Mouse (Mus musculus) forebrain, embryonic 16.5 days (tissue): ENCODE data around the gene Whrn. TPM values are rescaled to one million over a fixed set of nuclear protein-coding genes. Genes with fewer than 3 reads are reported as not detected.

Experiments
- ATAC-seq: fragments of 200-750 bp; cut with Nextera tagmentation; 2 replicates; pipeline ENCODE4 v1.8.0; 2017; ENCODE audit warnings: mild to moderate bottlenecking, moderate library complexity
- H3K27ac ChIP-seq: fragments of 300-500 bp; sonication (generic); 2 replicates; pipeline ENCODE4 v1.5.1; 2014; ENCODE audit warnings: low read length, control low read depth
- H3K27me3 ChIP-seq: fragments of 300-500 bp; sonication (generic); replicated peaks from 2 replicates; pipeline ENCODE4 v1.6.1; 2014; ENCODE audit warnings: low read length; ENCODE audit not compliant: control insufficient read depth, insufficient read depth
- H3K36me3 ChIP-seq: fragments of 300-500 bp; sonication (generic); 2 replicates; pipeline ENCODE4 v1.6.1; 2014; ENCODE audit not compliant: control insufficient read depth, insufficient read depth
- H3K4me1 ChIP-seq: fragments of 300-500 bp; sonication (generic); replicated peaks from 2 replicates; pipeline ENCODE4 v1.6.1; 2014; ENCODE audit warnings: low read length; ENCODE audit not compliant: control insufficient read depth, insufficient read depth
- H3K4me2 ChIP-seq: fragments of 300-500 bp; sonication (generic); 2 replicates; pipeline ENCODE4 v1.6.1; 2014; ENCODE audit warnings: mild to moderate bottlenecking, low read length, control low read depth
- H3K4me3 ChIP-seq: fragments of 300-500 bp; sonication (generic); replicated peaks from 2 replicates; pipeline ENCODE4 v1.5.1; 2014; ENCODE audit warnings: mild to moderate bottlenecking, low read length, control low read depth
- H3K9ac ChIP-seq: fragments of 300-500 bp; sonication (generic); replicated peaks from 2 replicates; pipeline ENCODE4 v1.6.1; 2014; ENCODE audit warnings: low read depth, low read length, control low read depth
- H3K9me3 ChIP-seq: fragments of 300-500 bp; sonication (generic); 2 replicates; pipeline ENCODE4 v1.6.1; 2016; ENCODE audit warnings: low read length; ENCODE audit not compliant: control insufficient read depth
- WGBS: fragments of 180-500 bp; shearing (Covaris S2); extraction: QIAGEN DNeasy Blood & Tissue Kit; methylation state at CpG from one replicate; pipeline ENCODE4 v1.1.7; 2014; 5-methylcytosine and 5-hydroxymethylcytosine counted together
- polyA plus RNA-seq: library from polyadenylated mRNA; unstranded; fragments of >200 nt; fragmentation: Nextera tagmentation; extraction: Ambion mirVana; gene quantifications from 2 replicates; pipeline ENCODE4 v1.2.1, GENCODE M21; 2015

Whrn gene
- polyA plus RNA-seq, 1 experiment from 2014 or later: 6.4 TPM

DNA sequence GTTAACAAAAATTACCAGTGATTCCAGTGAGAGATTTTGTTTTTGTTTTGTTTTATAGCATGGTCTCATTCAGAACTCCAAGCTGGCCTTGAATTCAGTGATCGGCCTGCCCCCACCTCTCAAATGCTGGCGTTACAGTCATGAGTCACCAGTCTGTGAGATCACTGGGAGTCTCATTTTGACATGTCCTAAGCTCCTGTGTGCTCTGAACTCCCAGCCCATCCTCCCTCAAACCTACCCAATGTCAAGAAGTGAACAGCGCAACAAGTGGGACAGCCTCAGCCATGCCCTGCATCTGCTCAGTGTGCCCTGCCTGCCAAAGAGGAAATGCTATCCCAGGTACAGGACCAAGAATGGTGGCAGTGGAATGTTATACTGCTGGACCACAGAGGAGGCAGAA, 110.5 kb downstream of the Whrn start:
- peaks cover 27% of the 10 kb centered on the region for H3K4me1 ChIP-seq
- H3K36me3 ChIP-seq: peaks cover 5% of the 10 kb centered on the region; the same call in 1 of the 2 replicates
- WGBS: 94% methylated on average over 3 of the region's 3 CpGs
- H3K9me3 ChIP-seq: no peaks in the 10 kb centered on the region
- H3K27ac ChIP-seq: no peak overlapping the region
- no peak overlapping the region for H3K4me2 ChIP-seq
- H3K27me3 ChIP-seq: no peaks in the 10 kb centered on the region
- ATAC-seq: no peak
- no peak overlapping the region for H3K4me3 ChIP-seq
- H3K9ac ChIP-seq: no peak overlapping the region

DNA sequence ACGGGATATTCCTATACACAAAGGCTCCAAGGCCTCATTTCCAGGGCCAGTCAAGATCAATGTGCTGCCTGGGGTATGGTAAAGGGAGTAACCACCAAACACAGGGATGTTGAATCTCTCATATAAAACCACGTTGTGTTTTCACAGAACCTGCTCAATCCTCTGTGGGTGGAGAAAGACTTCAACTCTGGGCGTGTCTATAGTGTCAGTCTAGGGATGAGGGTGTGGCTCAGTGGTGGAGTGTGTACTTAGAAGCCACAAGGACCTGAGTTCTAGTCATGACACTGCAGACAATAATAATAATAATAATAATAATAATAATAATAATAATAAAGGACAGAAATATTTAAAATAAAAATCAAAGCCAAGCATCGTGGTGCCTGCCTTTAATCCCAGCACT, 111.5 kb downstream of the Whrn start:
- no peak overlapping the region for H3K27ac ChIP-seq
- peaks cover 17% of the 10 kb centered on the region for H3K4me1 ChIP-seq
- peaks cover 13% of the 10 kb centered on the region for H3K36me3 ChIP-seq
- no peak for ATAC-seq
- H3K9ac ChIP-seq: no peak overlapping the region
- H3K27me3 ChIP-seq: no peaks in the 10 kb centered on the region
- 88% methylated on average over 4 of the region's 4 CpGs for WGBS
- no peak overlapping the region for H3K4me3 ChIP-seq
- H3K4me2 ChIP-seq: no peak overlapping the region
- H3K9me3 ChIP-seq: no peaks in the 10 kb centered on the region

DNA sequence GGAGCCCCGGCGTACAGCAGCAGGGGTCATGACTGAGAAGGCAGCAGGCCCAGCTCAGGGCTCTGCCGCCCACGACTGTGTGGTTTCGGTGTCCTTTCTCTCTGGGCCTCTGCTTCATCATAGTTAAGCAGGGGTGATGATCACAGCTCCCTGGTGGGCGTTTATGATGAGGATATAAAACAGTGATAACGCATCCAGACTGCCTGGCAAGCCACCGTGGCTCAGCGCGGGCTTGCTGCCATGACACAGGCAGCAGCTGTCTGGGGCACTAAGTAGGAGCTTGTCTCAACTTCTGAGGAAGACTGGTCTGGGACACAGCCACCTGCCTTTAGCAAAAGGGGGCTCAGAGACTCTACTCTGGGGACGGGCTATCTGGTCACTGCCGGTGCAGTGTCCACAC, 112.3 kb downstream of the Whrn start:
- Histone ChIP-seq H3K4me3 (no peak overlapping the region), H3K4me1 (peaks cover 9% of the 10 kb centered on the region), H3K4me2 (no peak overlapping the region), H3K36me3 (peaks cover 20% of the 10 kb centered on the region), H3K9me3 (no peaks in the 10 kb centered on the region), H3K27ac (no peak overlapping the region), H3K27me3 (no peaks in the 10 kb centered on the region), H3K9ac (no peak overlapping the region)
- 74% methylated on average over 12 of the region's 12 CpGs for WGBS
- no peak for ATAC-seq

DNA sequence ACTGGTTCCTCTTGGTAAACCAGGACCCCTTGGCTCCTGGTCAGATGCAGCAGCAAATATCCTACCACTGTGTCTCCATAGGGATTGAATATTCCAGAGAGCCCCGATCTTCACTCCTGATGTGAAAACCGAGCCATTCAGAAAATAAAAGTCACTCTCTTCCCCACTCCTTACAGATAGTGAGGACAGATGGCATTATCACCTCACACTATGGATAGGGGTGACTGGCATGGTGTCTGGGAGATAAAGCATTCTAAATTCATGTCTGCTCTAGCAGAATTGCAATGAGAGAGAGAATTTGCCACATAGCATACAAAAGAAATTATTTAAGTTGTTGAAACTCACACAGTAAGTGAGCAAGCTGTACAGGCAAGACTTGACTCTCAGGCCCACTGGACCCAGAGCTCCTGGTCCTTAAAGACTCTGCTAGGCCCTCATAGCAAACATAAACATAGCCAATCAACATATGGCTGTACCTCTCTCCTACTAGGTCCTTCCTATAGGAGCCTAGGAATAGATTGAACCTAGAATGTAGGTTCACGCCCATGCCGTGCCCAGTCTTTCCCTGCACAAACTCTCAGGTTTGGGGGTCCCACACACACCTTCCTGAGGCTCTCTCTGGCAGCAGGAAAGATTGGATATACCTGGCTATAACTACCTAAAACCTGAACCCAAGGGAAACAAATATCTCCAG, 113.0 kb downstream of the Whrn start:
- no peak overlapping the region for H3K4me3 ChIP-seq
- ATAC-seq: no peak
- H3K4me2 ChIP-seq: no peak overlapping the region
- no peaks in the 10 kb centered on the region for H3K27me3 ChIP-seq
- no peak overlapping the region for H3K9ac ChIP-seq
- WGBS: 88% methylated on average over 4 of the region's 4 CpGs
- H3K27ac ChIP-seq: no peak overlapping the region
- peaks cover 20% of the 10 kb centered on the region for H3K36me3 ChIP-seq
- no peaks in the 10 kb centered on the region for H3K9me3 ChIP-seq
- peaks cover 2% of the 10 kb centered on the region; the same call in 1 of the 2 replicates for H3K4me1 ChIP-seq

DNA sequence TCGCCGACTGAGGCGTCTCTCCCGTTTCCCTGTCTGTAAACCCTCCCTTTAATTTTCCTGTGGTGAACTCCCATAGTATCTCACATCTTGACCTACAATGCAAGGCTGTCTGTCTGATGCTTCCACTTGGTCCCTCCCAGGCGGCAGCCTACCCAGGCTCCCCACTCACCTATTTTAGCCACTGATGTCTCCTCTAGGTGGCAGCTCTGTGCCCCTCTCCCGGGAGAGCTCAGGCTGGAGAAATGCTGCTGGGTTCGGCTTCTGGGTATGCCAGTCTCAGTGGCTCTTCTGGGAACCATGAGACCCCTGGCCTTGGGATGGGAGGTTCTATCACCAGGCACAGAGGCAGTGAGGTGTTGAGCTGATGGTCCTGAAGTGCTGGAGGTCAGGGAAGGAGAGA, 118.3 kb downstream of the Whrn start:
- Histone ChIP-seq H3K9me3 (no peaks in the 10 kb centered on the region), H3K4me3 (no peak overlapping the region), H3K27me3 (no peaks in the 10 kb centered on the region), H3K9ac (no peak overlapping the region), H3K36me3 (peaks cover 20% of the 10 kb centered on the region), H3K4me1 (peaks cover 11% of the 10 kb centered on the region), H3K4me2 (no peak overlapping the region), H3K27ac (no peak overlapping the region)
- ATAC-seq: no peak
- 59% methylated on average over 7 of the region's 7 CpGs for WGBS

DNA sequence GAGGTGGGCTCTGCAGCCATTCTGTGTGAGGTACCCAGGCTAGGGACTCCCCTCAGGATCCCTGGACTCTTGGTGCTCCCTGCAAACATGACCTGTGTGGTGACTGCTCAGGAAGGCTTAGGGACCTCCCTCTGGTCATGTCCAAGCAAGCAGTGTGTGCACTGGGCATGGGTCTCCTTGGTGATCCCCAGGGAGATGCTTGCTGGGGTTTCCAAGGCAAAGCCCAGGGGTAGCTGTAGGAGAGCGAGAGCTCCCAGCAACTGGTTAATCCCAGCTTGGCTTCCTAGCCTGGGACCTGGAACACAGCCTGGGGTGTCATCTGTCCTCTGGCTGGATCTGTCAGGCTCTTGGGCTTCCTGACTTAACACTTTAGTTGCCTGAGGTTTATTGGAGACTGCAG, 120.4 kb downstream of the Whrn start:
- 41% methylated on average over 1 of the region's 1 CpGs for WGBS
- Histone ChIP-seq H3K9me3 (no peaks in the 10 kb centered on the region), H3K4me3 (no peak overlapping the region), H3K9ac (no peak overlapping the region), H3K4me1 (peaks cover 11% of the 10 kb centered on the region), H3K36me3 (peaks cover 24% of the 10 kb centered on the region), H3K27me3 (no peaks in the 10 kb centered on the region), H3K4me2 (no peak overlapping the region), H3K27ac (no peak overlapping the region)
- peak; percentile 36 for ATAC-seq

DNA sequence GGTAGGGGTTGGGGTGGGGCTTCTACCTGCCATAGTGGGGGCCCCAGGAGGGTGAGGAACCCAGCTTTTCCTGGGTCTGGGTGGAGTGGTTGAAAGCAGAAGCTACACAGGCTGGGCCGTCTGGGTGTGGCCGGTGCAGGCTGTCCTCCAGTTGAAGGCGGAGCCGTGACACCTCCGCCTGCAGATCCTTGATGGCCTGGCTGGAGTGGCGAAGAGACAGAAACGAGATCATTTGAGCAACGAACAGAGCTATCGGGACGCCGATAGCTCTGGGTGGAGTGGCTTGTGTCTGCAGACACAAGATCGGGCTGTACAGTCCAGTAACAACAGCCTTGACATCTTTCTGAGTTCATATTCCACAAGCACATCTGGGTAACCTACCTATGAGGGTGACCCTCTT, 121.5 kb downstream of the Whrn start:
- Histone ChIP-seq H3K36me3 (peaks cover 16% of the 10 kb centered on the region; the same call in 1 of the 2 replicates), H3K4me3 (no peak overlapping the region), H3K27ac (no peak overlapping the region), H3K9me3 (no peaks in the 10 kb centered on the region), H3K4me1 (peaks cover 11% of the 10 kb centered on the region), H3K4me2 (no peak overlapping the region), H3K9ac (no peak overlapping the region), H3K27me3 (no peaks in the 10 kb centered on the region)
- WGBS: 87% methylated on average over 12 of the region's 12 CpGs
- ATAC-seq: no peak

DNA sequence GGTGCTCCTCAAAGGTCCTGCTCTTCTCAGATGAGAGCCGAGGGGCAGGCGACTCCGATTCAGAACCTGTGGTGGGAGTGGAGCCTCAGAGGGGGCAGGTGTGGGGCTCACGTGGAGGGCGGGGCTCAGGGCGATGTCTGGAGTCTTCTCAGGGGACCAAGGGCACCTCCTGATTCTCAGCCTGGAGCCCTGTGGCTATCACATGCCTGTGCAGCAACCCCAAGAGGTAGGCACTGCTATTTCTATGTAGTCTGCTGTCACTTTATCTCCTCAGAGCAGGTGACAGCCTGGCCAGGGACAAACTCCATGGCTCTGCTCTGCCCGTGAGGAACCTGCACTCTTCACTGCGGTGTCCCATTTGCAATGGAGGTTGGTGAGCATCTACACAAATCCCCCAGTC, 122.4 kb downstream of the Whrn start:
- ATAC-seq: no peak
- Histone ChIP-seq H3K4me3 (no peak overlapping the region), H3K36me3 (peaks cover 8% of the 10 kb centered on the region; the same call in 1 of the 2 replicates), H3K4me2 (no peak overlapping the region), H3K9me3 (no peaks in the 10 kb centered on the region), H3K4me1 (peaks cover 11% of the 10 kb centered on the region), H3K27me3 (no peaks in the 10 kb centered on the region), H3K27ac (no peak overlapping the region), H3K9ac (no peak overlapping the region)
- WGBS: 89% methylated on average over 8 of the region's 8 CpGs

DNA sequence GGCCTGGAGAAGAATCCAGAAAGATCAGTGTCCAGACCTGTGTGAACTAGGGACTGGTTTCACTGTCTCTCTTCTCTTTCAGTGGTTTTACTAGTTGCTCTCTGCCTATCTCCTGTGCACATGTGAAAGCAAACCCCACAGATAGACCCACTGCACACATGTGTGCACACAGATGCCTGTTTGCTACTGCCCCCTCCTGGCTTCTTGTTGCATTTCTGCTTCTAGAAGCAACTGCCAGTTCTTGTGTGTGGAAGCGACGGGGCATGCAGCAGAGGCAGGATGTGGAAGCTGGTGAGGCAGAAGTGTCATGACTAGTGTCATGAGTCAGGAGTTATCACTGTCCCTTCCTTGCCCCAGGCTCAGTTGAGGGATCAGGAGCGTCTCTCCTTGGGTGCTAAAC, 123.9 kb downstream of the Whrn start:
- no peaks in the 10 kb centered on the region for H3K27me3 ChIP-seq
- H3K4me3 ChIP-seq: no peak overlapping the region
- peaks cover 12% of the 10 kb centered on the region for H3K36me3 ChIP-seq
- no peaks in the 10 kb centered on the region for H3K9me3 ChIP-seq
- no peak overlapping the region for H3K27ac ChIP-seq
- no peak overlapping the region for H3K4me2 ChIP-seq
- no peak overlapping the region for H3K9ac ChIP-seq
- WGBS: 57% methylated on average over 3 of the region's 3 CpGs
- H3K4me1 ChIP-seq: peaks cover 11% of the 10 kb centered on the region
- ATAC-seq: no peak

DNA sequence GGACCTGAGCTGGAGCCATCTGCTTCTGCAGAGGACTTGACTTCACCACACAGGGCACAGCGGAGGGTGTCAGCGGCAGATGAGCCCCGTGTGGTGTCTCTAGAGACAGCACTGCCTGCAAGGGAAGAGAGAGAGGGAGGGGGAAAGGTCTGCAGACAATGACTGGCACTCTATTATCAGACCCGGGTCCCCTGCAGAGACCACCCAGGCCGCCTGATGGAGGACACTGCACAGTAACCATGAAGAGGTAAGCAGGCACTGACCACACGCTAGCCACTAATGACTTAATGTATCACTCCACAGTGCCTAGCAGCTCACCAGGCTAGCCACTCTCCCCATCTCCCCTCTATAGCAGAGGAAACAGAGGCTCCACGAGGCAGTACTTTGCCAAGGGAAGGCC, 124.9 kb downstream of the Whrn start:
- no peak for ATAC-seq
- Histone ChIP-seq H3K27me3 (no peaks in the 10 kb centered on the region), H3K27ac (no peak overlapping the region), H3K4me2 (no peak overlapping the region), H3K9ac (no peak overlapping the region), H3K4me3 (no peak overlapping the region), H3K9me3 (no peaks in the 10 kb centered on the region), H3K36me3 (peaks cover 10% of the 10 kb centered on the region), H3K4me1 (peaks cover 10% of the 10 kb centered on the region)
- WGBS: 37% methylated on average over 7 of the region's 7 CpGs
